Mouse (Mus musculus): ENCODE measurements around the gene Zfp688. TPM values are rescaled to one million over a fixed set of nuclear protein-coding genes. Genes with fewer than 3 reads are reported as not detected.
"Not testable (repeated sequence)": the region's sequence is repeated elsewhere in the genome, so short reads cannot be mapped to it uniquely, and the experiment has no call there.

Zfp688 gene
- polyA plus RNA-seq, 1 experiment from 2014 or later, result 33.7 TPM

- H3K4me1 ChIP-seq (ENCODE audit: control insufficient read depth, insufficient read depth, low read length); H3K36me3 ChIP-seq (ENCODE audit: control insufficient read depth, insufficient read depth, low read length); H3K27ac ChIP-seq (replicated peaks; ENCODE audit: low read depth, low read length); H3K27me3 ChIP-seq (ENCODE audit: control insufficient read depth, insufficient read depth, low read length); H3K9ac ChIP-seq (ENCODE audit: low read length); H3K4me2 ChIP-seq (ENCODE audit: low read depth, severe bottlenecking); H3K4me3 ChIP-seq (ENCODE audit: low read depth, low read length); ATAC-seq (ENCODE audit: insufficient number of reproducible peaks, low FRiP score, low TSS enrichment, low read depth); H3K9me3 ChIP-seq (ENCODE audit: control insufficient read depth, low read length); DNase-seq (ENCODE audit: low spot score): not testable (repeated sequence)
- WGBS, result 92% methylated on average over 4 of the region's 4 CpGs
These were observed 36.3 kb downstream of the Zfp688 start for GRCm38 (mm10) chr7:127385560-127385959.

DNA sequence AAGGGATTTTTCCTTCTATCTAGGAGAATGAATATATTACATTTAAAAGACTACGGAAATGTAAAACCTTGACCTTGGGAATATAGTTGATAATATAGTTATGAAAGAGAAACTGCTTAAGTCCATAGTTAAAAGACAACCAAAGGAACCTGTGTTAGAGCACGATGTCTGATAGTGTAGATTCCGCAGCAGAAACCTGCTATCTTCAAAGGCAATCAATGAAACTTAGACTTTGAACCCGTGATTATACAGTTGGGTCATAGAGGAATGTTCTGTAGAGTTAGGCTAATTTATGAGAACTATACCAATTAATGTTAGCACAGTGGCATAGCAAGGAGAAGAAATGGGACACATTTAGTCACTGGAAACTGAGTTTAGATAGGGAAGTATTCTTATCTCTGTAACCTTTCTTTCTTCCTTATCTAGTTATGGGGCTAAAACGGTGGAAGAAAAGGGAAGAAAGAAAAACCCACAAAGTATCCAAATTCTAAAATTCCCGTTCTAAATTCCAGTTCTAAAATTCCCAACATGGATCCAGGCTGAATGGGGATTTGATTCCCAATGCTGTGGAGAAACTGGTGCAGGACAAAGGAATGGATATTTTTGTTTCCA lies 43.5 kb downstream of the Zfp688 start:
- Histone ChIP-seq H3K4me2 (ENCODE audit: low read depth, severe bottlenecking) (no peak overlapping the region), H3K4me3 (ENCODE audit: low read depth, low read length) (no peak overlapping the region), H3K27ac (replicated peaks; ENCODE audit: low read depth, low read length) (no peak overlapping the region), H3K27me3 (ENCODE audit: control insufficient read depth, insufficient read depth, low read length) (no peaks in the 10 kb centered on the region), H3K4me1 (ENCODE audit: control insufficient read depth, insufficient read depth, low read length) (no peaks in the 10 kb centered on the region), H3K9me3 (ENCODE audit: control insufficient read depth, low read length) (no peaks in the 10 kb centered on the region), H3K9ac (ENCODE audit: low read length) (no peak overlapping the region), H3K36me3 (ENCODE audit: control insufficient read depth, insufficient read depth, low read length) (peaks cover 3% of the 10 kb centered on the region; the same call in 1 of the 2 replicates)
- DNase-seq (ENCODE audit: low spot score), result no peak
- ATAC-seq (ENCODE audit: insufficient number of reproducible peaks, low FRiP score, low TSS enrichment, low read depth), result no peak
- 78% methylated on average over 6 of the region's 6 CpGs for WGBS

GRCm38 (mm10) chr7:127375271-127376245 lies 46.3 kb downstream of the Zfp688 start, which contains the start of gene Zfp747:
Gene Zfp747, minus strand, starts transcription at chr7:127376050.
- not testable (repeated sequence) for H3K27me3 ChIP-seq (ENCODE audit: control insufficient read depth, insufficient read depth, low read length); H3K36me3 ChIP-seq (ENCODE audit: control insufficient read depth, insufficient read depth, low read length); H3K27ac ChIP-seq (replicated peaks; ENCODE audit: low read depth, low read length); H3K4me1 ChIP-seq (ENCODE audit: control insufficient read depth, insufficient read depth, low read length); H3K9me3 ChIP-seq (ENCODE audit: control insufficient read depth, low read length)
- 3% methylated on average over 49 of the region's 49 CpGs for WGBS
- DNase-seq (ENCODE audit: low spot score), result peak; percentile 90
- ATAC-seq (ENCODE audit: insufficient number of reproducible peaks, low FRiP score, low TSS enrichment, low read depth), result peak; percentile 90
- H3K4me3 ChIP-seq (ENCODE audit: low read depth, low read length), result peak within 1 kb of the TSS; percentile 61
- peak within 1 kb of the TSS; percentile 77 for H3K9ac ChIP-seq (ENCODE audit: low read length)
- peak within 1 kb of the TSS; percentile 72 for H3K4me2 ChIP-seq (ENCODE audit: low read depth, severe bottlenecking)

- not testable (repeated sequence) for ATAC-seq (ENCODE audit: insufficient number of reproducible peaks, low FRiP score, low TSS enrichment, low read depth); DNase-seq (ENCODE audit: low spot score); H3K9ac ChIP-seq (ENCODE audit: low read length); H3K4me2 ChIP-seq (ENCODE audit: low read depth, severe bottlenecking); H3K36me3 ChIP-seq (ENCODE audit: control insufficient read depth, insufficient read depth, low read length); H3K4me1 ChIP-seq (ENCODE audit: control insufficient read depth, insufficient read depth, low read length); H3K27ac ChIP-seq (replicated peaks; ENCODE audit: low read depth, low read length); H3K27me3 ChIP-seq (ENCODE audit: control insufficient read depth, insufficient read depth, low read length); H3K9me3 ChIP-seq (ENCODE audit: control insufficient read depth, low read length); H3K4me3 ChIP-seq (ENCODE audit: low read depth, low read length)
- 78% methylated on average over 3 of the region's 3 CpGs for WGBS
These were observed 50.0 kb downstream of the Zfp688 start for GRCm38 (mm10) chr7:127371870-127372269.

DNA sequence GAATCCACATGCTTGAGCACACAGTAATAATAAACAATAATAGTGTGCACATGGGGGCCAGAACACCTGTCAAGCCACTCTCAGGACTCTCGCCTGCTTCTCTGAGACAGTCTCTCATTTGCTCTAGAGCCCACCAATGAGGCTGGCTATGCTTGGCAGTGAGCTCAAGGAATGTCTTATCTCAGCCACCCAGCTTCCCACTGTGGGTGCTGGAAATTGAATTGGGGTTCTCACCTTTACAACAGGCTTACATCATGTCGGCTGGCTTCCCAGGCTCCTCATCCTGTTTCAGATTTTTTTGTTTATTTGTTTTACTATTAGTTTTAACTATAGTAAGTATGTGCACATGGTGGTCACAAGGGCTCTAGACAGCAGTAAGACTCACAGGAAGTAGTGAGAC lies 50.7 kb downstream of the Zfp688 start:
- Histone ChIP-seq H3K4me2 (ENCODE audit: low read depth, severe bottlenecking) (no peak overlapping the region), H3K4me3 (ENCODE audit: low read depth, low read length) (no peak overlapping the region), H3K36me3 (ENCODE audit: control insufficient read depth, insufficient read depth, low read length) (peaks cover 3% of the 10 kb centered on the region; the same call in 1 of the 2 replicates), H3K9ac (ENCODE audit: low read length) (no peak overlapping the region), H3K4me1 (ENCODE audit: control insufficient read depth, insufficient read depth, low read length) (no peaks in the 10 kb centered on the region), H3K27me3 (ENCODE audit: control insufficient read depth, insufficient read depth, low read length) (no peaks in the 10 kb centered on the region), H3K27ac (replicated peaks; ENCODE audit: low read depth, low read length) (no peak overlapping the region), H3K9me3 (ENCODE audit: control insufficient read depth, low read length) (no peaks in the 10 kb centered on the region)
- DNase-seq (ENCODE audit: low spot score), result no peak
- no peak for ATAC-seq (ENCODE audit: insufficient number of reproducible peaks, low FRiP score, low TSS enrichment, low read depth)
- 91% methylated on average over 2 of the region's 2 CpGs for WGBS

Other genes with a start within 250 kb of the Zfp688 start
- 77.0 and 83.7 TPM in 2 replicates for gene Cd2bp2, start 226.0 kb downstream of the Zfp688 start, polyA plus RNA-seq (2014; fragmentation: Nextera tagmentation; extraction: Ambion mirVana)
- 24.8 and 30.6 TPM in 2 replicates for gene Tbc1d10b, start 213.6 kb downstream of the Zfp688 start, polyA plus RNA-seq (2014; fragmentation: Nextera tagmentation; extraction: Ambion mirVana)
- gene Mylpf, start 213.2 kb downstream of the Zfp688 start, polyA plus RNA-seq (2014; fragmentation: Nextera tagmentation; extraction: Ambion mirVana), result 33.6 and 33.7 TPM in 2 replicates
- 24.2 and 29.1 TPM in 2 replicates for gene Zfp553, start 189.0 kb downstream of the Zfp688 start, polyA plus RNA-seq (2014; fragmentation: Nextera tagmentation; extraction: Ambion mirVana)
- gene Sept1, start 188.9 kb downstream of the Zfp688 start, polyA plus RNA-seq (2014; fragmentation: Nextera tagmentation; extraction: Ambion mirVana), result 23.1 and 29.3 TPM in 2 replicates
- 65.6 and 69.0 TPM in 2 replicates for gene Zfp771, start 177.8 kb downstream of the Zfp688 start, polyA plus RNA-seq (2014; fragmentation: Nextera tagmentation; extraction: Ambion mirVana)
- 290 and 292 TPM in 2 replicates for gene Dctpp1, start 161.4 kb downstream of the Zfp688 start, polyA plus RNA-seq (2014; fragmentation: Nextera tagmentation; extraction: Ambion mirVana)
- gene Sephs2, start 148.0 kb downstream of the Zfp688 start, polyA plus RNA-seq (2014; fragmentation: Nextera tagmentation; extraction: Ambion mirVana), result 94.5 and 104 TPM in 2 replicates
- 0.18 and 0.44 TPM in 2 replicates for gene Itgal, start 125.8 kb downstream of the Zfp688 start, polyA plus RNA-seq (2014; fragmentation: Nextera tagmentation; extraction: Ambion mirVana)
- 6.0 TPM in 2 replicates for gene Zfp768, start 76.5 kb downstream of the Zfp688 start, polyA plus RNA-seq (2014; fragmentation: Nextera tagmentation; extraction: Ambion mirVana)
- 8.6 and 9.2 TPM in 2 replicates for gene Zfp747, start 46.0 kb downstream of the Zfp688 start, polyA plus RNA-seq (2014; fragmentation: Nextera tagmentation; extraction: Ambion mirVana)
- gene 9130019O22Rik, start 34.9 kb downstream of the Zfp688 start, polyA plus RNA-seq (2014; fragmentation: Nextera tagmentation; extraction: Ambion mirVana), result 6.3 and 6.8 TPM in 2 replicates
- gene E430018J23Rik, start 28.4 kb downstream of the Zfp688 start, polyA plus RNA-seq (2014; fragmentation: Nextera tagmentation; extraction: Ambion mirVana), result 7.4 and 9.0 TPM in 2 replicates
- 7.5 and 7.7 TPM in 2 replicates for gene Zfp764, start 15.2 kb downstream of the Zfp688 start, polyA plus RNA-seq (2014; fragmentation: Nextera tagmentation; extraction: Ambion mirVana)
- gene Zfp689, start 27.1 kb upstream of the Zfp688 start, polyA plus RNA-seq (2014; fragmentation: Nextera tagmentation; extraction: Ambion mirVana), result 16.5 and 17.6 TPM in 2 replicates
- gene Prr14, start 37.5 kb upstream of the Zfp688 start, polyA plus RNA-seq (2014; fragmentation: Nextera tagmentation; extraction: Ambion mirVana), result 49.1 and 53.4 TPM in 2 replicates
- 13.2 and 14.3 TPM in 2 replicates for gene Fbrs, start 57.1 kb upstream of the Zfp688 start, polyA plus RNA-seq (2014; fragmentation: Nextera tagmentation; extraction: Ambion mirVana)
- 59.4 and 61.4 TPM in 2 replicates for gene Srcap, start 89.9 kb upstream of the Zfp688 start, polyA plus RNA-seq (2014; fragmentation: Nextera tagmentation; extraction: Ambion mirVana)
- gene Gm42715, start 97.5 kb upstream of the Zfp688 start, polyA plus RNA-seq (2014; fragmentation: Nextera tagmentation; extraction: Ambion mirVana), result 19.4 and 21.0 TPM in 2 replicates
- 4.7 and 9.9 TPM in 2 replicates for gene Tmem265, start 139.3 kb upstream of the Zfp688 start, polyA plus RNA-seq (2014; fragmentation: Nextera tagmentation; extraction: Ambion mirVana)
- 45.7 and 48.8 TPM in 2 replicates for gene Phkg2, start 151.3 kb upstream of the Zfp688 start, polyA plus RNA-seq (2014; fragmentation: Nextera tagmentation; extraction: Ambion mirVana)
- gene Ccdc189, start 166.5 kb upstream of the Zfp688 start, polyA plus RNA-seq (2014; fragmentation: Nextera tagmentation; extraction: Ambion mirVana), result 11.5 and 12.3 TPM in 2 replicates
- gene Rnf40, start 166.7 kb upstream of the Zfp688 start, polyA plus RNA-seq (2014; fragmentation: Nextera tagmentation; extraction: Ambion mirVana), result 44.3 and 49.1 TPM in 2 replicates
- 28.0 and 31.8 TPM in 2 replicates for gene Zfp629, start 193.7 kb upstream of the Zfp688 start, polyA plus RNA-seq (2014; fragmentation: Nextera tagmentation; extraction: Ambion mirVana)

Data from limb, embryonic 11.5 days (tissue).